Mouse (Mus musculus) brain, adult 2 months (tissue): ENCODE measurements around the gene Ldlrad3.

Source experiments
- DNase-seq: peaks from one replicate; pipeline ENCODE4 v3.0.0; 2011; ENCODE audit warnings: low read depth, low spot score

Ldlrad3 gene

DNA sequence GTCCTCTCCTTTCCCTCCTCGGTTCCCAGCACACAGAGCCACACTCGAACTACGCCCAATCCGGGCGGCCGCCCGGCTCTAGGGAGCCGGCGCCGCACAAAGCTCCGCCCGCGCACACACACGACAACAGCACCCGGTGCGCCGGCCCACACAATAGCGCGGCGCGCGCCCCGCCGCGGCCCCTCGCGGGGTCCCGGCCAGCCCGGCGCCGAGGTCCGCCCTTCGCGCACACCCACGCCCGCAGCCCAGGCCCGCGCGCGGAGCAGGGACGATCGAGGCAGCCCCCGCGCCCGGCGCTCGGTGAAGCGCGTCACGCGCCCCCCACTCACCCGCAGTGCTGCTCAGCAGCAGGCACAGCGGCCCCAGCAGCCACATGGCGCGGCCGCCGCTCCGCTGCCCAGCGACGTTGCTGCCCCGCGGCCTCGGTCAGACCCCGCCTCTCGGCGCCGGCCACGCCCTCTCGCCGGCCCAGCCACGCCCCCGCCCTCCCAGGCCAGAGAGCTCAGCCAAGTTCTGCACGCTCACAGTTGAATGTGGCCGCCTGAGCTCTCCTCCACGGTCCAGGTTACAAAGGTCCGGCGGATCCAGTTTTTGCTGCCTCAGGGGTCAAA lies at the start of gene Ldlrad3:
Gene Ldlrad3 (minus strand): TSS at position 435 of the 611 bp plus-strand sequence.
- DNase-seq: peak; percentile 89

DNA sequence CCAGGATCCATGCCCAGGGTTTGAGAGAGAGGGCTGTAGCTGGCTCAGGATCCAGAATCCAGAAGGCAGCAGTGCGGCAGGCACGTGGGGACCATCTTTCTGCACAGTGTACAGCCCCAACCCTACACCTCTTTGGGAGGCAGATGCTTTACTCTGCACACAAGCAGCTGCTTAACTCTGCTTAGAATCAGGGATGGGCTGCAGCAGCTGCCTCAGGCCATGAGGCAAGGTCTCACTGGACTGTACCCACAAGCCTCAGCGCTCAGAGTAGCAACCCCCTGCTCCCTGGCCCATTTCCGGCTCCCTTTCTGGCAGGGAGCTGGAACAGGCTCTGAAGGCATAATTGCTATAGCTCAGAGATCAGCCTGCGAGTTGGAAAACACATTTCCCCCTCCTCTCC lies 45.3 kb upstream of the Ldlrad3 start:
- DNase-seq: peak; percentile 51

DNA sequence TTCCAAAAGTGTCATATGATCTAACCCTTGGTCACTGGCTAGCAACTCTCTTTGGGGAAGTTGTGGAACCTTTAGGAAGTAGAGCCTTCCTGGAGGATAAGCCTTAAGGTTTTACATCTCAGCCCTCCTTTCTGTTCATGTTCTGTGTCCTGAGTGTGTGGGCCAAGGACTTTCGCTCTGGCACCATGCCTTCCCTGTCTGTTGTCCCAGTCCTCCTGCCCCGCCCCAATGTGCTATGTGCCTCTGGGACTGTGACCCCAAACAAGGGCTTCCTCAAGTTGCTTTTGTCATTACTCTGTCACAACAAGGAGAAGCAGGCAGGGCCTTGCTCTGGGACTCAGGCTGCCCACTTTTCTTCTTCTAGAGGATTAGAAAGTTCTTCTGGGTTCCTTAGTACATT lies 42.9 kb upstream of the Ldlrad3 start:
- DNase-seq: no peak

GRCm38 (mm10) chr2:102228331-102228730 lies 42.1 kb upstream of the Ldlrad3 start:
- DNase-seq: no peak

DNA sequence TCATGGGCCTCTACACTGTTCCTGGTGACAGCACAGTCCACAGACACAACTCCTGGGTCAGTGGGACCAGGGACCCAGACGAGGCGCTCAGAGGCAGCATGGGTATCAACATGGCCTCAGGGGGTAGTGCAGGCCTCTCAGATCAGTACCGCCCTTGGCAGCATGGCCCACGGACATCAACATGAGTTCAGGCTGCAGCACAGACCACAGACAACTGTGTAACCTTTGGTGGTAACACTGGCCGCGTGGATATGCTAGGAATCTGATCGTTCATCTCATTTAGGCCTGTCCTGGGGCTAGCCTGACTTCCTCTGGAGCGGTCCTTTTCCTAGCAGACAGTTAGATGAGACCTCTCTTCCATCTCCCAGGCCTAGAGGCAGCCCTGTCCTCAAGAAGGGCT lies 41.7 kb upstream of the Ldlrad3 start:
- no peak for DNase-seq

DNA sequence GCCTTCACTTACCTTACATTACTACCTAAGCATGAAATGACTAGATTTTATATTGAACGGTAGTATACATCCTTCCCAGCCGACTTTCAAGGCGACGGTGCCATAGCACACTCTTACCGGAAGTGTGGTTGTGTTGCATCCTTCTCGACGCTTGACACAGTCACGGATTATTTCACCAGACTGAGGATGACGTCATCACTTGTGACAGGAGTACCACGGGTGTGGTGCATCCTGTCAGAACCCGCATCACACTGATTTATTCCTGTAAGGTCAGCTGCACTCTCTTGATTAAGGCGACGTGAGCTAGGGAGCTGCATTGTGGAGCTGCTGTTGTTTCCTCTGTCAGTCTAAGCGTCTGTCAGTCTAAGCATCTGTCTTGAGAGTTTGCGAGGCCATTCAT lies 40.1 kb upstream of the Ldlrad3 start:
- no peak for DNase-seq

DNA sequence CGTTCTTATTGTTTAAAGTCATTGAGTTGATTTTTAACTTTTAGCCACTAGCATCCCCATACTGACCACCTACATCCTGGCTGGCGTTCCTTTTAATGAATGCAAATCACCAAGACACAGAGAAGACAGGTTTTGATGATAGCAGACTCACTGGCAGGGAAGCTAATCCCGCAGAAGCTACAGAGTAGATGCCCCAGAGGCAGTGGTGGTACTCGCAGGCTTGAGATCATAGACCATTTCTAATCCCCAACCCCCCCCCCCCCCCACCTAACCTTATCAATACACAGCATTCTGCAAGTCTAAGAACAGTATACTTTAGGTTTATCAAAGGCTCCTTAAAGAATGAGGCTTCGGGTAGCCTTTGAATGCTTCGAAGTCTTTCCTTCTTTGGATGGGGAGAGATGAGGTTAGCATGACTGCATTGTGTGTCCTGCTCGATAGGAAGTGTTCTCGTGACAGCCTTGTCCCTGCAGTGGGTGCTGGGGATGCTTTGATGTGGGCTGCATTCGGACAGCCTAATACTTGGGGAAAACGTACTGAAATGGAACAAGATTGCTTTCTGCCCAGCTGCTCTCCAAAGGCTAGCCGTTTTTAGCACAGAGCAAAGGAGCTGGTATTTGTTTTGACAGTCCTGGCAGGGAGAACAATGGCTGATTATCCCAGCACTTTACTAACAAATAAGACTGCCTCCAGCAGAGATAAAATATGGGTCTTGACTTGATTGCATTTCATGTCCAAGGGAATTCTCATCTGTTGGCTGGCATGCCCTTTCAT lies 37.4 kb upstream of the Ldlrad3 start:
- peak; percentile 82 for DNase-seq

- no peak for DNase-seq
Measured at GRCm38 (mm10) chr2:102222749-102223148, 36.6 kb upstream of the Ldlrad3 start.

DNA sequence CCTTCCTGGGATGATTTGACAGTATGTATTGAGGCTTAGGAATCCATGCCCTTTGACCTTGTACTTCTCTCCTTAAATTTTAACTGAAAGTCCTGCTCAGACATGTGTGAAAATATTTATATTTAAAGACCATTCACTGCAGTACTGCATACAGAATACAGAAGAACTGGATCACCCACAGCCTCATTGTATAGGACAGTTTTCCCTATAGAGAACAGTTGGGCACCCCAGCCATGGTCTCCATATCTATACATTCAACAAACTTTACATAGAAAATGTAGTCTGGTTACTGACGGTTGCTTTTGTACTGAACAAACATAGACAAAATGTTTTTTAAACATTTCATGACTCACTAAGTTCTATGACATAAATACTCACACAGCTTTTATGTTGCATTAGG lies 30.6 kb upstream of the Ldlrad3 start:
- DNase-seq: no peak

GRCm38 (mm10) chr2:102212096-102212495 lies 25.9 kb upstream of the Ldlrad3 start:
- DNase-seq: no peak

GRCm38 (mm10) chr2:102205672-102206399 lies 19.7 kb upstream of the Ldlrad3 start:
- DNase-seq: no peak

DNA sequence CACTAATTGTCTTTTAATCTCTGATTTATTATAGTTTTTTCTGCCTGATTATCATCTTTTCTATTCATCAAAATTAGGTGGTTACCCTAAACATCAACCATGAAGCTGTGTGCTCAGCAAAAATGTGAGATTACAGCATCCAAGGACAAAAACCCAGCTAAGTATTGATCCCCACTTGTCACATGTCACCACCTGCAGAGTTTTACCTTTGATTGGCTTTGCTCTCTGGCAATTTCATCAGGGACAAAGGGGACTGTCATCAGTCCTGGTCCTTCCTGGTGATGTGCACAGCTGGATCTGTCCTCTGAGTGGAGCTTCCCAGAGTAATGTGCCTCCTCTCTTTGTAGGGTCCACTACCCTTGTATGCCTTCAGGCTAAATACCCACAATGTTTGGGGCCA lies 17.3 kb upstream of the Ldlrad3 start:
- DNase-seq: no peak

GRCm38 (mm10) chr2:102202211-102202770 lies 16.1 kb upstream of the Ldlrad3 start:
- peak; percentile 45 for DNase-seq

- peak; percentile 69 for DNase-seq
Measured at GRCm38 (mm10) chr2:102201198-102201948, 15.2 kb upstream of the Ldlrad3 start.

- no peak for DNase-seq
Measured at GRCm38 (mm10) chr2:102197332-102197731, 11.1 kb upstream of the Ldlrad3 start.

- peak; percentile 42 for DNase-seq
Measured at GRCm38 (mm10) chr2:102196709-102197108, 10.5 kb upstream of the Ldlrad3 start.

DNA sequence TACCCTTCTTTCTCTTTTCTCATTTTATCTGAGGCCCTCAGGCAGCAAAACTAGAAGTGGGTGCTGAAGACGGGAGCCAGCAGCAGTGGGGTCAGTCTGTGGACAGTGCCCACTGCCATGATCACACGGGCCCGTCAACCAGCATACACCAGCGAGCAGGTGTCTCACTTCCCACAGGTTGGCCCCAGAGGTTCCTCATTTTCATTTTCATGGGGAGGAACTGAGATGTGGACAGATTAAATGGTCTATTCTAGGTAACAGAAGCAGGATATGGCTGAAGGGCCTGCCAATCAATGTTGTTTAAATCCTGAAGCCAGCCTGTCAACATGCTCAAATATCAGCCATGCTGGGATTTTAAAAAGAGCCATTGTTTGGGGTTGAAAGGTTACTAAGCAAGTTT lies 9.3 kb upstream of the Ldlrad3 start:
- DNase-seq: no peak

DNA sequence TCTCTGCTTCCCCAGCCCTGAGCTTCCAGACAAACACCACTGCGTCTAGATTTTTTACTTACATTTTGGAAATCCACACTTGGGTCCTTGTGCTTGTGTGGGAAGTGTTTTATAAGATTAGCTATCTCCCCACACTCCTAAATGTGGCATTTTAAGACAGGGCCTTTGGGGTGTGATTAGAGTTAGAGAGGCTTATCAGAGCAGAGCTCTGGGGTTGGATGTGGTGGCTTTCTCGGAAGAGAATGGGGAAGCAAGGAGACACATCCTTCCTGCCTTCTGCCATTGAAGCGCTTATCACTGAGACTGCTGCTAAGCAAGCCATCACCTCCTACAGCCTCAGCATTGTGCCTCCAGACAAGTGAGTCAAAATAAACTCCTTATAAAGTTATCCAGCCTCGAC lies 8.1 kb upstream of the Ldlrad3 start:
- no peak for DNase-seq

- peak; percentile 85 for DNase-seq
Measured at GRCm38 (mm10) chr2:102192943-102193820, 7.0 kb upstream of the Ldlrad3 start.

- DNase-seq: peak; percentile 85
Measured at GRCm38 (mm10) chr2:102191736-102192135, 5.6 kb upstream of the Ldlrad3 start.

- no peak for DNase-seq
Measured at GRCm38 (mm10) chr2:102190956-102191355, 4.8 kb upstream of the Ldlrad3 start.
